21 mouse cellular contexts compared by ENCODE assay signal in genomic region chr1:194851242-194852064, GRCm38 (mm10).
DNase-seq lines count a peak whose midpoint lies in the region; ATAC-seq lines count a peak whose summit lies in the region.
"Had no signal": no experiment of that assay in that cellular context is flagged by ENCODE, and none has a peak within 500 bp of the region (broad histone marks: within the 10 kb centered on the region; RNA-seq: fewer than 3 reads in every experiment).

No protein-coding gene starts in this region.

- WGBS in hindbrain, embryonic 15.5 days: 67% methylated on average over 4 of the region's 4 CpGs

- no peaks in the 10 kb centered on the region for H3K9me3 ChIP-seq in hindbrain, embryonic 15.5 days
- H3K9me3 ChIP-seq: embryonic facial prominence, embryonic 15.5 days; limb, embryonic 10.5 days; lung, embryonic 15.5 days; neural tube, embryonic 13.5 days had no signal

- H3K4me1 ChIP-seq in hindbrain, embryonic 15.5 days (replicated peaks): 0 out of 2 replicates have a peak, but pooled peaks cover 3% of the 10 kb centered on the region
- H3K4me1 ChIP-seq: embryonic facial prominence, embryonic 15.5 days; limb, embryonic 10.5 days; lung, embryonic 15.5 days had no signal

- no peaks in the 10 kb centered on the region for H3K36me3 ChIP-seq in hindbrain, embryonic 15.5 days
- H3K36me3 ChIP-seq: embryonic facial prominence, embryonic 15.5 days; limb, embryonic 10.5 days; lung, embryonic 15.5 days; neural tube, embryonic 13.5 days had no signal

- peak; percentile 58 for DNase-seq in heart, adult 11 months
- no peak for DNase-seq in heart, postnatal 36 days
- DNase-seq in right cerebral cortex, postnatal 10 days (ENCODE audit: low spot score in 2 of 2): peak; percentile 23 to 36
- DNase-seq in right cerebral cortex, postnatal 4 days: no peak
- peak; percentile 16 for DNase-seq in telencephalon, adult 2 months (ENCODE audit: low read depth, low spot score)
- no peak for DNase-seq in kidney, postnatal 10 days
- DNase-seq in yolk sac, embryonic 10.5 days (ENCODE audit: low spot score): no peak
- DNase-seq: adrenal gland, postnatal 14 days; cerebellum, adult 9-10 months; embryo, embryonic 11 days; gastrocnemius, postnatal 10 days; kidney, adult 11 months; kidney, postnatal 14 days; spleen, adult 18-20 months had no signal

- H3K27me3 ChIP-seq in hindbrain, embryonic 15.5 days: no peaks in the 10 kb centered on the region
- H3K27me3 ChIP-seq: embryonic facial prominence, embryonic 15.5 days; lung, embryonic 15.5 days; neural tube, embryonic 13.5 days had no signal

- 0 out of 2 replicates have a peak, but pooled peaks have one; percentile 42 for ATAC-seq in hindbrain, embryonic 15.5 days (ENCODE audit: low FRiP score, low read depth)

- intact Hi-C loops in heart, postnatal 36 days (cut with DNase I): no loop called here

- H3K4me3 ChIP-seq in hindbrain, embryonic 15.5 days: no peak overlapping the region
- H3K4me3 ChIP-seq: embryonic facial prominence, embryonic 15.5 days; left cerebral cortex, adult 2 months; limb, embryonic 10.5 days; lung, embryonic 15.5 days; neural tube, embryonic 13.5 days had no signal

- H3K27ac ChIP-seq in hindbrain, embryonic 15.5 days (replicated peaks): 0 out of 2 replicates have a peak overlapping the region, but pooled peaks have one; percentile 30
- H3K27ac ChIP-seq: embryonic facial prominence, embryonic 15.5 days; left cerebral cortex, adult 2 months; limb, embryonic 10.5 days; lung, embryonic 15.5 days; neural tube, embryonic 13.5 days had no signal

- no peak overlapping the region for H3K4me2 ChIP-seq in hindbrain, embryonic 15.5 days
- H3K4me2 ChIP-seq: embryonic facial prominence, embryonic 15.5 days; liver, embryonic 11.5 days; lung, embryonic 15.5 days; neural tube, embryonic 13.5 days had no signal

- no peak overlapping the region for H3K9ac ChIP-seq in hindbrain, embryonic 15.5 days
- H3K9ac ChIP-seq: embryonic facial prominence, embryonic 15.5 days; lung, embryonic 15.5 days; neural tube, embryonic 13.5 days had no signal

Comparison
In these comparisons a context has a peak if more than half of its experiments do, and no peak if none do; other contexts are left out.
1. DNase-seq: peak in heart, adult 11 months (single experiment), right cerebral cortex, postnatal 10 days (2 of 2) and telencephalon, adult 2 months (single experiment); none in heart, postnatal 36 days (0 of 2), right cerebral cortex, postnatal 4 days (single experiment), kidney, postnatal 10 days (single experiment) and yolk sac, embryonic 10.5 days (single experiment).